Mouse (Mus musculus): Measurements from ENCODE around the gene Nrg4. TPM values are rescaled to one million over a fixed set of nuclear protein-coding genes. Genes with fewer than 3 reads are reported as not detected.

The Nrg4 gene
- total and polyA plus RNA-seq, 3 experiments: 0.81 to 1.7 (median 1.2) TPM

GRCm38 (mm10) chr9:55311560-55311959 is 15.1 kb downstream of the Nrg4 start:
- peaks cover 0 to 18% of the 10 kb centered on the region in 2 experiments; a peak in 2 of 4 replicates for H3K4me1 ChIP-seq (ENCODE audit: control insufficient read depth in 1 of 2, insufficient read depth in 2 of 2)
- in situ Hi-C loops (cut with MboI; ENCODE audit: low pct_ligation_motif_present, low pct_unique_long_range_greater_than_20kb, low sequenced_read_pairs) (loop anchor here (5.0 kb wide), 1 partner anchor 199 kb away; no protein-coding TSS in a partner anchor), dilution Hi-C loops (cut with MboI; ENCODE audit: extremely low pct_ligation_motif_present, extremely low pct_unique_long_range_greater_than_20kb, low sequenced_read_pairs) (no loop called here)
- no peak for TF ChIP-seq CHD2 (IDR thresholded peaks at IDR 0.05; ENCODE audit: low read length)
- no peak for TF ChIP-seq MEF2A (IDR thresholded peaks at IDR 0.05; ENCODE audit: borderline replicate concordance, low read depth, low read length)
- peak; percentile 96 for TF ChIP-seq RAD21 (IDR thresholded peaks at IDR 0.05; ENCODE audit: low read depth, low read length)
- peak; percentile 87 for TF ChIP-seq SMC3 (IDR thresholded peaks at IDR 0.05; ENCODE audit: low read depth, low read length)
- no peak for TF ChIP-seq E2F4 (IDR thresholded peaks at IDR 0.05; ENCODE audit: insufficient replicate concordance, low read depth, low read length)
- peak; percentile 75 to 94 for TF ChIP-seq CTCF (conservative IDR thresholded peaks at IDR 0.05 in 1 of 2, IDR thresholded peaks at IDR 0.05 in 1 of 2; ENCODE audit: low read depth in 2 of 2, low read length in 2 of 2)
- TF ChIP-seq ZC3H11A (IDR thresholded peaks at IDR 0.05; ENCODE audit: low read depth, low read length): peak; percentile 47; the same call in 1 of the 2 replicates
- no peak for TF ChIP-seq MAX (IDR thresholded peaks at IDR 0.05; ENCODE audit: low read length)
- H3K27me3 ChIP-seq (replicated peaks): no peaks in the 10 kb centered on the region
- H3K4me3 ChIP-seq (replicated peaks in 1 of 3; ENCODE audit: low read depth in 2 of 3, low read length in 2 of 3, poor library complexity in 1 of 3): no peak overlapping the region
- peak; percentile 81 for DNase-seq (ENCODE audit: extremely low read depth)
- no peaks in the 10 kb centered on the region for H3K9me3 ChIP-seq (replicated peaks; ENCODE audit: low read length)
- no peaks in the 10 kb centered on the region for H3K36me3 ChIP-seq (replicated peaks in 1 of 2; ENCODE audit: control insufficient read depth in 1 of 2, insufficient read depth in 1 of 2, low read length in 1 of 2)
- H3K9ac ChIP-seq (ENCODE audit: insufficient read depth, low read depth): no peak overlapping the region
- H3K79me2 ChIP-seq (replicated peaks; ENCODE audit: control insufficient read depth, extremely low read depth, insufficient read depth, poor library complexity, severe bottlenecking): no peaks in the 10 kb centered on the region
- no peak overlapping the region for H3K27ac ChIP-seq (ENCODE audit: insufficient read depth, low read depth)
- no peak overlapping the region; the same call in 1 of the 2 replicates for H3K4me2 ChIP-seq (ENCODE audit: insufficient read depth, low read depth, poor library complexity, severe bottlenecking)

GRCm38 (mm10) chr9:55308455-55308854 is 18.2 kb downstream of the Nrg4 start:
- Histone ChIP-seq H3K79me2 (replicated peaks; ENCODE audit: control insufficient read depth, extremely low read depth, insufficient read depth, poor library complexity, severe bottlenecking) (no peaks in the 10 kb centered on the region), H3K4me2 (ENCODE audit: insufficient read depth, low read depth, poor library complexity, severe bottlenecking) (peak overlapping the region; percentile 17), H3K9me3 (replicated peaks; ENCODE audit: low read length) (no peaks in the 10 kb centered on the region), H3K27me3 (replicated peaks) (no peaks in the 10 kb centered on the region), H3K9ac (ENCODE audit: insufficient read depth, low read depth) (no peak overlapping the region), H3K27ac (ENCODE audit: insufficient read depth, low read depth) (no peak overlapping the region), H3K4me3 (replicated peaks in 1 of 3; ENCODE audit: low read depth in 2 of 3, low read length in 2 of 3, poor library complexity in 1 of 3) (no peak overlapping the region), H3K36me3 (replicated peaks in 1 of 2; ENCODE audit: control insufficient read depth in 1 of 2, insufficient read depth in 1 of 2, low read length in 1 of 2) (no peaks in the 10 kb centered on the region), H3K4me1 (ENCODE audit: control insufficient read depth in 1 of 2, insufficient read depth in 2 of 2) (peaks cover 0 to 18% of the 10 kb centered on the region in 2 experiments; a peak in 2 of 4 replicates)
- TF ChIP-seq BHLHE40 (IDR thresholded peaks at IDR 0.05; ENCODE audit: low read depth, low read length) (no peak), PAX5 (IDR thresholded peaks at IDR 0.05; ENCODE audit: low read length) (no peak), EP300 (IDR thresholded peaks at IDR 0.05; ENCODE audit: low read length) (no peak), GABPA (IDR thresholded peaks at IDR 0.05; ENCODE audit: insufficient replicate concordance, low read depth, low read length) (no peak), TBP (conservative IDR thresholded peaks at IDR 0.05; ENCODE audit: low read depth, low read length) (no peak), ZKSCAN1 (IDR thresholded peaks at IDR 0.05; ENCODE audit: borderline replicate concordance, low read depth, low read length) (no peak), ETS1 (conservative IDR thresholded peaks at IDR 0.05; ENCODE audit: low read depth, low read length) (no peak), E2F4 (IDR thresholded peaks at IDR 0.05; ENCODE audit: insufficient replicate concordance, low read depth, low read length) (no peak), MAX (IDR thresholded peaks at IDR 0.05; ENCODE audit: low read length) (no peak), NRF1 (IDR thresholded peaks at IDR 0.05; ENCODE audit: low read depth, low read length) (no peak), CHD1 (IDR thresholded peaks at IDR 0.05; ENCODE audit: low read depth, low read length) (no peak), MAFK (IDR thresholded peaks at IDR 0.05; ENCODE audit: insufficient replicate concordance, low read length) (no peak), IRF4 (IDR thresholded peaks at IDR 0.05; ENCODE audit: low read depth, low read length) (no peak), KAT2A (IDR thresholded peaks at IDR 0.05; ENCODE audit: insufficient replicate concordance, low read length) (no peak), ZMIZ1 (IDR thresholded peaks at IDR 0.05; ENCODE audit: low read depth, low read length) (no peak)
- in situ Hi-C loops (cut with MboI; ENCODE audit: low pct_ligation_motif_present, low pct_unique_long_range_greater_than_20kb, low sequenced_read_pairs): no loop called here
- dilution Hi-C loops (cut with MboI; ENCODE audit: extremely low pct_ligation_motif_present, extremely low pct_unique_long_range_greater_than_20kb, low sequenced_read_pairs): no loop called here
- no peak for DNase-seq (ENCODE audit: extremely low read depth)
